In the genomic region with DNA sequence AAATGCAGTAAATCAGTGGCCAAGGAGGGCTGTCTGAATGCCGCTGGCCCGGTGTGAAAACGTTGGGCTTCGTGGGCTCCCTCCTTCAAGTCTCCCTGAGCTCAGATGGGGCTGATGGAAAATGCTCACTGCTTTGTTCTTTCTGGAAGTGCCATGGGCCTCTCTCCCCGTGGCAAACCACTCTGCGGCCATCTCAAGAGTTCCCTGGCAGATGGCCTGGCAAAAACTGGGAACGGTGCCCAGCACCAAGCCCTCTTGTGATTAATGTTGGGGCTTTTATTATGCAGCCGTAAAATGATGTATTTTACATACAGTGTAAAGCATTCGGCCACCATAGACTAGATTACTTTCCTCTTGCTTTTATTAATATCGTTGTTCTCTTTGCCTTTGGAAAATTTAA, we compare ENCODE assay signal across 8 mouse cellular contexts.
DNase-seq lines count a peak whose midpoint lies in the region; ATAC-seq lines count a peak whose summit lies in the region.
"Had no signal": no experiment of that assay in that cellular context is flagged by ENCODE, and none has a peak within 500 bp of the region (broad histone marks: within the 10 kb centered on the region; RNA-seq: fewer than 3 reads in every experiment).

No protein-coding gene starts in this region.

- WGBS in neural tube, embryonic 13.5 days = 37% methylated on average over 10 of the region's 10 CpGs
- WGBS in neural tube, embryonic 15.5 days = 23% methylated on average over 10 of the region's 10 CpGs

- H3K4me2 ChIP-seq in neural tube, embryonic 13.5 days = no peak overlapping the region
- no peak overlapping the region for H3K4me2 ChIP-seq in neural tube, embryonic 15.5 days

- H3K9me3 ChIP-seq in neural tube, embryonic 13.5 days = peaks cover 10% of the 10 kb centered on the region; the same call in 1 of the 2 replicates
- H3K9me3 ChIP-seq in neural tube, embryonic 15.5 days (replicated peaks) = no peaks in the 10 kb centered on the region

- H3K9ac ChIP-seq in neural tube, embryonic 13.5 days = no peak overlapping the region
- H3K9ac ChIP-seq in neural tube, embryonic 15.5 days (replicated peaks) = no peak overlapping the region

- H3K27me3 ChIP-seq in neural tube, embryonic 13.5 days = no peaks in the 10 kb centered on the region
- H3K27me3 ChIP-seq in neural tube, embryonic 15.5 days (replicated peaks) = no peaks in the 10 kb centered on the region

- peaks cover 15% of the 10 kb centered on the region for H3K4me1 ChIP-seq in neural tube, embryonic 13.5 days (replicated peaks)
- peaks cover 14% of the 10 kb centered on the region for H3K4me1 ChIP-seq in neural tube, embryonic 15.5 days

- ATAC-seq in neural tube, embryonic 13.5 days (ENCODE audit: low read depth) = peak; percentile 71
- ATAC-seq in neural tube, embryonic 15.5 days (ENCODE audit: low FRiP score) = no peak; the same call in 1 of the 2 replicates
- no peak for ATAC-seq in megakaryocyte, adult 5-6 weeks (ENCODE audit: poor library complexity, severe bottlenecking)

- H3K36me3 ChIP-seq in neural tube, embryonic 13.5 days = no peaks in the 10 kb centered on the region
- no peaks in the 10 kb centered on the region for H3K36me3 ChIP-seq in neural tube, embryonic 15.5 days
- H3K36me3 ChIP-seq: G1E had no signal

- peak overlapping the region; percentile 87 for H3K27ac ChIP-seq in neural tube, embryonic 13.5 days (replicated peaks)
- peak overlapping the region; percentile 67 for H3K27ac ChIP-seq in neural tube, embryonic 15.5 days (replicated peaks)

- DNase-seq in neural tube, embryonic 10.5 days (ENCODE audit: extremely low spot score, low spot score) = no peak
- peak; percentile 85 for DNase-seq in brain, adult 2 months (ENCODE audit: low read depth, low spot score)
- peak; percentile 84 to 87 for DNase-seq in cerebellum, postnatal 36 days
- no peak for DNase-seq in left cerebral cortex, adult 11 months (ENCODE audit: low spot score)

- no peak overlapping the region for H3K4me3 ChIP-seq in neural tube, embryonic 13.5 days
- H3K4me3 ChIP-seq in neural tube, embryonic 15.5 days (replicated peaks) = no peak overlapping the region

Comparison
In these comparisons a context has a peak if more than half of its experiments do, and no peak if none do; other contexts are left out.
1. DNase-seq: peak in brain, adult 2 months (single experiment) and cerebellum, postnatal 36 days (2 of 2); none in neural tube, embryonic 10.5 days (single experiment) and left cerebral cortex, adult 11 months (single experiment).